Comparison of ENCODE assay signal across 13 mouse cellular contexts in genomic region chrX:140406079-140406478, GRCm38 (mm10). TPM values are rescaled to one million over a fixed set of nuclear protein-coding genes. Genes with fewer than 3 reads are reported as not detected.
A peak's percentile ranks its signal among the peaks of the same experiment; 100 is the strongest.
DNase-seq lines count a peak whose midpoint lies in the region; ATAC-seq lines count a peak whose summit lies in the region.
"Had no signal": no experiment of that assay in that cellular context is flagged by ENCODE, and none has a peak within 500 bp of the region (broad histone marks: within the 10 kb centered on the region; RNA-seq: fewer than 3 reads in every experiment).

No protein-coding gene starts in this region.

- peaks cover 21% of the 10 kb centered on the region; the same call in 1 of the 2 replicates for H3K27me3 ChIP-seq in kidney, embryonic 16.5 days (ENCODE audit: insufficient read depth, low read length)
- H3K27me3 ChIP-seq: neural tube, embryonic 12.5 days had no signal

- peak; percentile 0 for DNase-seq in embryo, embryonic 11 days
- no peak for DNase-seq in embryo, embryonic 10 days (ENCODE audit: low spot score)
- DNase-seq in kidney, adult 9 months: no peak
- DNase-seq in retina, postnatal 1 day: peak; percentile 21
- no peak for DNase-seq in retina, embryonic 14.5 days (ENCODE audit: low spot score)
- DNase-seq in right cerebral cortex, adult 2 months (ENCODE audit: low spot score in 2 of 2): no peak
- no peak for DNase-seq in spleen, adult 12 weeks (ENCODE audit: low spot score)
- DNase-seq: adrenal gland, postnatal 14 days; right cerebral cortex, postnatal 4 days had no signal

- no peaks in the 10 kb centered on the region for H3K9me3 ChIP-seq in kidney, embryonic 16.5 days (ENCODE audit: low read length)
- H3K9me3 ChIP-seq: heart, embryonic 15.5 days; neural tube, embryonic 12.5 days had no signal

- WGBS in kidney, embryonic 16.5 days: 42% methylated on average over 4 of the region's 4 CpGs

- no peak overlapping the region for H3K27ac ChIP-seq in kidney, embryonic 16.5 days (ENCODE audit: low read length)
- H3K27ac ChIP-seq: heart, embryonic 15.5 days; left cerebral cortex, adult 2 months; neural tube, embryonic 12.5 days had no signal

- H3K4me1 ChIP-seq in kidney, embryonic 16.5 days (ENCODE audit: insufficient read depth, low read length): no peaks in the 10 kb centered on the region
- H3K4me1 ChIP-seq: heart, embryonic 15.5 days; neural tube, embryonic 12.5 days had no signal

- ATAC-seq in kidney, embryonic 16.5 days (ENCODE audit: low FRiP score, low TSS enrichment): peak; percentile 73

- H3K4me3 ChIP-seq in kidney, embryonic 16.5 days (ENCODE audit: low read length): no peak overlapping the region
- H3K4me3 ChIP-seq: heart, embryonic 15.5 days; left cerebral cortex, adult 2 months; neural tube, embryonic 12.5 days had no signal

- no peak overlapping the region for H3K4me2 ChIP-seq in kidney, embryonic 16.5 days (replicated peaks; ENCODE audit: low read depth, low read length)
- H3K4me2 ChIP-seq: heart, embryonic 15.5 days; neural tube, embryonic 12.5 days had no signal

- H3K9ac ChIP-seq in kidney, embryonic 16.5 days (replicated peaks; ENCODE audit: low read length): no peak overlapping the region
- H3K9ac ChIP-seq: heart, embryonic 15.5 days; neural tube, embryonic 12.5 days had no signal

- H3K36me3 ChIP-seq in kidney, embryonic 16.5 days (ENCODE audit: insufficient read depth, low read length): no peaks in the 10 kb centered on the region
- H3K36me3 ChIP-seq: heart, embryonic 15.5 days; neural tube, embryonic 12.5 days had no signal

RNA-seq across cellular contexts. Expression of gene Prps1, which starts 50.3 kb away (rescaled TPM):
- 45.3 and 45.8 TPM in 2 replicates for polyA plus RNA-seq in kidney, embryonic 16.5 days (2015; fragmentation: Nextera tagmentation; extraction: Ambion mirVana)

Comparison
In these comparisons a context has a peak if more than half of its experiments do, and no peak if none do; other contexts are left out.
1. DNase-seq: peak in embryo, embryonic 11 days (single experiment) and retina, postnatal 1 day (single experiment); none in embryo, embryonic 10 days (single experiment), kidney, adult 9 months (single experiment), retina, embryonic 14.5 days (single experiment), right cerebral cortex, adult 2 months (0 of 2) and spleen, adult 12 weeks (single experiment).